Mouse (Mus musculus): Measurements from ENCODE around the gene Dnajb5. TPM values are rescaled to one million over a fixed set of nuclear protein-coding genes. Genes with fewer than 3 reads are reported as not detected.

Gene Dnajb5
- 20.2 and 20.9 TPM in 2 replicates for polyA plus RNA-seq (2012; ENCODE audit: low replicate concordance)

DNA sequence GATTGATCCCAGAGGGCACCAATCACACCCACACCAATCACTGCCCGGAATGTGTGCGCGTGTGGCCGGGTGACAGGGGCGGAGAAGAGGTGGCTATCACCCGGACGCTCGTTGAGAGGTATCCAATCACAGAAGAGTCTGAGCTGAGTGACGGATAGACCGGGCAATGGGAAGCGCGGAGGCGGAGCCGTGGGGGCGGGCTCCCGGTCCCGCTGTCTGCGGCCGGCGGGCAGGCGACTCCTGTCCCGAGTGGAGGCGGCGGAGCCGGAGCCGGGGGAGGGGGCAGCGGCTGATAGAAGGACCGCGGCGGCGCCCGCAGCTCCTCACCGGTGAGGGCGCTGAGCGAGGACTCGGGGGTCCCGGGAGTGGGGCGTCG lies at the start of gene Dnajb5:
Gene Dnajb5 (plus strand): TSS at position 139 of the 376 bp plus-strand sequence.

GRCm38 (mm10) chr4:42916617-42917401 lies 32.8 kb upstream of the Dnajb5 start, which contains the start of gene Phf24:
Gene Phf24, plus strand, starts transcription at chr4:42916660.

DNA sequence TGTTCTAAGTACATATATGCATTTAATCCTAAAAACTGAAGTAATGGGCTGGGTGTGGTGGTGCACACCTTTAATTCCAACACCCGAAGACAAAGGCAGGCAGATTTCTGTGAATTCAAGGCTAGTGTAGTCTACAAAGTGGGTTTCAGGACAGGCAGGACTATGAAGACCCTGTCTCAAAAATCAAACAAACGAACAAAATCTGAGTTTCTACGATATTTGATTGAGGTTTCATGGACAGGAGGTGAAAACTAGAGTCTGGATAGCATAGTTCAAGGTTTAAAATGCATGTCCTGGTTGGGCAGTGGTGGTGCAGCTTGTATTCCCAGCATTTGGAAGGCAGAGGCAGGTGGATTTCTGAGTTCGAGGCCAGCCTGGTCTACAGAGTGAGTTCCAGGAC lies 19.7 kb downstream of the Dnajb5 start, which contains the start of gene 1700022I11Rik:
Gene 1700022I11Rik (plus strand): TSS at position 301 of the 400 bp plus-strand sequence.

DNA sequence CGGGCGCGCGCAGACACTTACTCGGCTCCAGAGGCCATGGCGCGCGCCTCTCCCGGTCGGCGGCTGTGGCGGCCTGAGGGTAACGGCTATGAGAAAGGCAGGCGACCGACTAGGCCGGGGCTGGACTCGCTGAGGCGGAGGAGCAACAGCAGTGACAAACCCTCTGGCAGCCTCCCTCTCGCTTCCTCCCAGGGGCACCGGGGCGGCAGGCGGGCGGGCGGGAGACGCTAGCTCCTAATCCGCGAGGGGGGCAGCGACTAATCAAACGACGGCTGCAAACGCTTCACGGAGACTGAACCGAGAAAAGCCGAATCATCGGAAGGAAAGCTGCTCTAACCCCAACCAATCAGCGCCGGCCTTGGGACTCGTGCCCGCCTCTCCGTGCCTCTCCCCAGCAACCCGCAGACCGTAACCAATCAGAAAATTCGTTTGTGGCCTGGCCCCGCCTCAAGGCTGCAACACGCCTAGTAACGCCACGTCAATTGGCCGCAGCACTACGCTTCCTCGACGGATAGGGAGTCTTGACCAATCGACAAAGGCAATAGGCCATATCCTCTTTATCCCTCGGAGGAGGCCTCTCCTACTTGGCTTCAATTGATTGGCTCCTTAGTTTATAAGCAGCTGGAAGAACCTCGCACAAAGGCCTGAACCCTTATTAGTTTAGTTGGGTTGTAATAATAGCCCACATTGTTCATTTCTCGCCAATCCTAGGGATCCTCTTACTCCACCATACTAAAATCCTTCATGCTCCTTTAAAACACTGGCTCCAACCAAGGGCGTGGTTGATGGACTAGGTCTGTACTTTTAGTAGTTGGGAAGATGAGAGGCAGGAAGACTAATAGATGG lies 50.8 kb downstream of the Dnajb5 start, which contains the start of gene Vcp:
Gene Vcp (minus strand): TSS at position 367 of the 846 bp plus-strand sequence.

Other genes with a start within 250 kb of the Dnajb5 start
- not detected in 2 replicates for gene 4930578G10Rik, start 214.3 kb upstream of the Dnajb5 start, polyA plus RNA-seq (2012; ENCODE audit: low replicate concordance)
- 0.25 TPM in 1 of 2 replicates, not detected in the other for gene Ccl19, start 193.2 kb upstream of the Dnajb5 start, polyA plus RNA-seq (2012; ENCODE audit: low replicate concordance)
- 1.2 and 4.8 TPM in 2 replicates for gene Ccl21a, start 175.8 kb upstream of the Dnajb5 start, polyA plus RNA-seq (2012; ENCODE audit: low replicate concordance)
- gene Fam205a1, start 95.9 kb upstream of the Dnajb5 start, polyA plus RNA-seq (2012; ENCODE audit: low replicate concordance): not detected in 2 replicates
- gene Gm12394, start 93.0 kb upstream of the Dnajb5 start, polyA plus RNA-seq (2012; ENCODE audit: low replicate concordance): not detected in 2 replicates
- not detected in 2 replicates for gene Fam205c, start 75.6 kb upstream of the Dnajb5 start, polyA plus RNA-seq (2012; ENCODE audit: low replicate concordance)
- 0.22 and 0.40 TPM in 2 replicates for gene Phf24, start 33.2 kb upstream of the Dnajb5 start, polyA plus RNA-seq (2012; ENCODE audit: low replicate concordance)
- not detected in 2 replicates for gene 1700022I11Rik, start 19.8 kb downstream of the Dnajb5 start, polyA plus RNA-seq (2012; ENCODE audit: low replicate concordance)
- 107 and 248 TPM in 2 replicates for gene Vcp, start 50.7 kb downstream of the Dnajb5 start, polyA plus RNA-seq (2012; ENCODE audit: low replicate concordance)
- gene Fancg, start 60.7 kb downstream of the Dnajb5 start, polyA plus RNA-seq (2012; ENCODE audit: low replicate concordance): 3.3 and 9.9 TPM in 2 replicates
- gene Pigo, start 76.0 kb downstream of the Dnajb5 start, polyA plus RNA-seq (2012; ENCODE audit: low replicate concordance): 20.3 and 26.7 TPM in 2 replicates
- gene Stoml2, start 81.9 kb downstream of the Dnajb5 start, polyA plus RNA-seq (2012; ENCODE audit: low replicate concordance): 47.0 and 65.0 TPM in 2 replicates
- gene Fam214b, start 96.4 kb downstream of the Dnajb5 start, polyA plus RNA-seq (2012; ENCODE audit: low replicate concordance): 56.0 and 64.9 TPM in 2 replicates
- 0.09 and 0.74 TPM in 2 replicates for gene Unc13b, start 109.1 kb downstream of the Dnajb5 start, polyA plus RNA-seq (2012; ENCODE audit: low replicate concordance)